ENCODE assay signal across 9 mouse cellular contexts in the genomic region with DNA sequence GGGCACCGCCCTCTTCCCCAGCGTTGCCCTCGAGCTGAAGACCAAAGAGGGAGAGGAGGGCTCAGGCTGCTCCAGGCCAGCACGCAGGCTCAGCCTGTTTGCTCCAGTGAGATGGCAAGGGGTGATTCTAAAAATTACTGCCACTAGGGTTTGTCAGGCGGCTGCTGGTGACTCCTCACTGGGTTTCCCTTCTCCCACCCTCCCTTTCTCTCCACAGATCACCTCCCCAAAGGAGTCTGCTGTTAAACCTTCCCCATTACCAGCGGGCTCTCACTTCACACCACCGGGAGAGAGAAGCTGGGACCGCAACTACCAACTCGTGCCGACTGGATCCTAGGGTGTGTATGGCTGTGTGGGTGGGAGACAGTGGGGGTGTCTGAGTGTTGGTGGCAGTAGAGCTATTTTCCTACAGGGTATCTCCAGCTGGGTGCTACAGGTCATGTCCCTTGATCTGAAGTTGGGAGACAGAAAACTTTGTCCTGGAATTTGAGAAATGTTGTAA. TPM values are rescaled to one million over a fixed set of nuclear protein-coding genes. Genes with fewer than 3 reads are reported as not detected.
DNase-seq lines count a peak whose midpoint lies in the region; ATAC-seq lines count a peak whose summit lies in the region.
"Had no signal": no experiment of that assay in that cellular context is flagged by ENCODE, and none has a peak within 500 bp of the region (broad histone marks: within the 10 kb centered on the region; RNA-seq: fewer than 3 reads in every experiment).

TSS of gene Klhl31 (plus strand) at position 51 of the 502 bp plus-strand sequence.

- no peak within 1 kb of the TSS for H3K4me3 ChIP-seq in midbrain, embryonic 11.5 days (ENCODE audit: low read depth, low read length)
- no peak within 1 kb of the TSS for H3K4me3 ChIP-seq in midbrain, embryonic 15.5 days
- no peak within 1 kb of the TSS for H3K4me3 ChIP-seq in neural tube, embryonic 11.5 days (ENCODE audit: low read depth, low read length)
- H3K4me3 ChIP-seq in forebrain, embryonic 16.5 days (replicated peaks; ENCODE audit: low read length) = no peak within 1 kb of the TSS

- no peaks in the 10 kb centered on the region for H3K36me3 ChIP-seq in midbrain, embryonic 11.5 days (ENCODE audit: control insufficient read depth, insufficient read depth, low read length)
- no peaks in the 10 kb centered on the region for H3K36me3 ChIP-seq in midbrain, embryonic 15.5 days (replicated peaks)
- no peaks in the 10 kb centered on the region for H3K36me3 ChIP-seq in neural tube, embryonic 11.5 days (ENCODE audit: control insufficient read depth, insufficient read depth, low read length)
- H3K36me3 ChIP-seq in forebrain, embryonic 16.5 days (ENCODE audit: control insufficient read depth, insufficient read depth) = no peaks in the 10 kb centered on the region

- peak; percentile 83 for DNase-seq in midbrain, embryonic 11.5 days (ENCODE audit: low spot score, missing footprints)
- peak in 1 of 2 experiments; percentile 21 for DNase-seq in gastrocnemius, postnatal 4 days (ENCODE audit: low spot score in 2 of 2)
- peak; percentile 70 for DNase-seq in heart, postnatal 4 days
- DNase-seq in neural tube, embryonic 11.5 days (ENCODE audit: low spot score) = peak; percentile 9
- no peak for DNase-seq in layer of hippocampus, postnatal 25 days (ENCODE audit: extremely low spot score in 1 of 2, low spot score in 1 of 2)
- DNase-seq: adrenal gland, postnatal 36 days had no signal

- H3K9ac ChIP-seq in midbrain, embryonic 11.5 days (ENCODE audit: low read length) = no peak within 1 kb of the TSS
- no peak within 1 kb of the TSS for H3K9ac ChIP-seq in midbrain, embryonic 15.5 days
- H3K9ac ChIP-seq in neural tube, embryonic 11.5 days (ENCODE audit: low read length) = no peak within 1 kb of the TSS
- no peak within 1 kb of the TSS for H3K9ac ChIP-seq in forebrain, embryonic 16.5 days (replicated peaks; ENCODE audit: low read depth, low read length)

- no peaks in the 10 kb centered on the region for H3K27me3 ChIP-seq in midbrain, embryonic 11.5 days (ENCODE audit: control insufficient read depth, insufficient read depth, low read length)
- H3K27me3 ChIP-seq in midbrain, embryonic 15.5 days (replicated peaks) = no peaks in the 10 kb centered on the region
- H3K27me3 ChIP-seq in neural tube, embryonic 11.5 days (ENCODE audit: control insufficient read depth, insufficient read depth, low read length) = no peaks in the 10 kb centered on the region
- H3K27me3 ChIP-seq in forebrain, embryonic 16.5 days (replicated peaks; ENCODE audit: control insufficient read depth, insufficient read depth, low read length) = no peaks in the 10 kb centered on the region

- H3K27ac ChIP-seq in midbrain, embryonic 11.5 days (ENCODE audit: low read depth, low read length) = no peak within 1 kb of the TSS
- H3K27ac ChIP-seq in midbrain, embryonic 15.5 days = no peak within 1 kb of the TSS
- no peak within 1 kb of the TSS for H3K27ac ChIP-seq in neural tube, embryonic 11.5 days (ENCODE audit: low read depth, low read length)
- no peak within 1 kb of the TSS for H3K27ac ChIP-seq in forebrain, embryonic 16.5 days (ENCODE audit: low read length)

- no peak for ATAC-seq in midbrain, embryonic 11.5 days (ENCODE audit: low FRiP score)
- no peak for ATAC-seq in midbrain, embryonic 15.5 days (replicated peaks)
- no peak for ATAC-seq in neural tube, embryonic 11.5 days (ENCODE audit: insufficient read depth, low FRiP score, low TSS enrichment)
- ATAC-seq in CD4-positive, CD25-positive, alpha-beta regulatory T cell, adult 4 months = no peak
- ATAC-seq in forebrain, embryonic 16.5 days = no peak

- 59% methylated on average over 10 of the region's 10 CpGs for WGBS in midbrain, embryonic 11.5 days
- WGBS in midbrain, embryonic 15.5 days = 64% methylated on average over 10 of the region's 10 CpGs
- 44% methylated on average over 10 of the region's 10 CpGs for WGBS in neural tube, embryonic 11.5 days
- 70% methylated on average over 10 of the region's 10 CpGs for WGBS in forebrain, embryonic 16.5 days

- H3K4me1 ChIP-seq in midbrain, embryonic 11.5 days (ENCODE audit: control insufficient read depth, insufficient read depth, low read length) = no peaks in the 10 kb centered on the region
- H3K4me1 ChIP-seq in midbrain, embryonic 15.5 days = no peaks in the 10 kb centered on the region
- H3K4me1 ChIP-seq in neural tube, embryonic 11.5 days (ENCODE audit: control insufficient read depth, insufficient read depth, low read length) = no peaks in the 10 kb centered on the region
- no peaks in the 10 kb centered on the region for H3K4me1 ChIP-seq in forebrain, embryonic 16.5 days (replicated peaks; ENCODE audit: control insufficient read depth, insufficient read depth, low read length)

- no peaks in the 10 kb centered on the region for H3K9me3 ChIP-seq in midbrain, embryonic 11.5 days (ENCODE audit: control insufficient read depth, low read length)
- H3K9me3 ChIP-seq in midbrain, embryonic 15.5 days = no peaks in the 10 kb centered on the region
- H3K9me3 ChIP-seq in neural tube, embryonic 11.5 days (ENCODE audit: control insufficient read depth, low read length) = no peaks in the 10 kb centered on the region
- H3K9me3 ChIP-seq in forebrain, embryonic 16.5 days (ENCODE audit: control insufficient read depth, low read length) = no peaks in the 10 kb centered on the region

- no peak within 1 kb of the TSS for H3K4me2 ChIP-seq in midbrain, embryonic 11.5 days
- no peak within 1 kb of the TSS for H3K4me2 ChIP-seq in midbrain, embryonic 15.5 days
- H3K4me2 ChIP-seq in neural tube, embryonic 11.5 days (ENCODE audit: low read depth) = no peak within 1 kb of the TSS
- no peak within 1 kb of the TSS for H3K4me2 ChIP-seq in forebrain, embryonic 16.5 days (ENCODE audit: low read length)

RNA-seq across cellular contexts. Expression of gene Klhl31, which starts in this region (rescaled TPM):
- 0.14 and 0.32 TPM in 2 replicates for polyA plus RNA-seq in midbrain, embryonic 11.5 days (2014; fragmentation: Nextera tagmentation; extraction: Ambion mirVana)
- 0.08 and 0.10 TPM in 2 replicates for polyA plus RNA-seq in midbrain, embryonic 15.5 days (2015; fragmentation: Nextera tagmentation; extraction: Ambion mirVana)
- 100 to 1,000 TPM; 203 to 249 TPM for total RNA-seq in gastrocnemius, postnatal 4 days (2021)
- 10 to 100 TPM; 94.8 to 96.7 TPM for total RNA-seq in heart, postnatal 4 days (2021)
- 3.5 and 4.0 TPM in 2 replicates for polyA plus RNA-seq in neural tube, embryonic 11.5 days (2014; fragmentation: Nextera tagmentation; extraction: Ambion mirVana)
- not detected for polyA plus RNA-seq in CD4-positive, CD25-positive, alpha-beta regulatory T cell, adult 4 months (2017; shearing (Covaris generic))
- under 1 TPM in 1 of 2 experiments, not detected in 1; 0.05 TPM for total RNA-seq in layer of hippocampus, postnatal 25 days (2021)
- 0.04 and 0.10 TPM in 2 replicates for polyA plus RNA-seq in forebrain, embryonic 16.5 days (2015; fragmentation: Nextera tagmentation; extraction: Ambion mirVana)
- total RNA-seq: adrenal gland, postnatal 36 days had no signal

Comparison
In these comparisons a context has a peak if more than half of its experiments do, and no peak if none do; other contexts are left out.
1. RNA of gene Klhl31 (total RNA-seq): 203 to 249 TPM in gastrocnemius, postnatal 4 days and 94.8 to 96.7 TPM in heart, postnatal 4 days; 0.05 TPM in layer of hippocampus, postnatal 25 days; every median in the first group is over 10 times any median in the second.
2. Peak in DNase-seq in midbrain, embryonic 11.5 days; RNA of the gene not detected or under 1 TPM.
3. DNase-seq: peak in heart, postnatal 4 days (single experiment) and neural tube, embryonic 11.5 days (single experiment); none in layer of hippocampus, postnatal 25 days (0 of 2).